Mouse (Mus musculus) olfactory bulb, adult 2 months (tissue): Measurements from ENCODE around the gene Tmem217. TPM values are rescaled to one million over a fixed set of nuclear protein-coding genes. Genes with fewer than 3 reads are reported as not detected.

ENCODE experiments used
- H3K27ac ChIP-seq: fragments of 200-500 bp; 2 replicates; pipeline ENCODE4 v1.5.1; 2012; ENCODE audit warnings: low read depth, low read length; ENCODE audit not compliant: insufficient read depth
- H3K4me1 ChIP-seq: fragments of 200-500 bp; 2 replicates; pipeline ENCODE4 v1.6.1; 2012; ENCODE audit warnings: low read length; ENCODE audit not compliant: control insufficient read depth, insufficient read depth
- H3K4me3 ChIP-seq: fragments of 200-500 bp; 2 replicates; pipeline ENCODE4 v1.5.1; 2012; ENCODE audit warnings: mild to moderate bottlenecking, low read depth, low read length, moderate library complexity; ENCODE audit not compliant: insufficient read depth
- CTCF ChIP-seq: fragments of 200-500 bp; IDR thresholded peaks from 2 replicates; pipeline ENCODE4 v1.5.1; 2012; ENCODE audit warnings: low read depth, mild to moderate bottlenecking, low read length, moderate library complexity; ENCODE audit not compliant: insufficient read depth
- POLR2A ChIP-seq: fragments of 200-500 bp; IDR thresholded peaks from 2 replicates; pipeline ENCODE4 v1.6.1; 2012; ENCODE audit warnings: mild to moderate bottlenecking, low read depth, low read length, moderate library complexity; ENCODE audit not compliant: insufficient read depth
- WGBS: fragments of 180-500 bp; shearing (Covaris S2); methylation state at CpG from one replicate; pipeline ENCODE4 v1.1.7; 2018; 5-methylcytosine and 5-hydroxymethylcytosine counted together
- polyA plus RNA-seq: library from polyadenylated mRNA; stranded (reverse); fragments of >200 nt; gene quantifications from 2 replicates; pipeline ENCODE4 v1.2.4, GENCODE M21; 2012; ENCODE audit warnings: low replicate concordance; ENCODE audit not compliant: missing spikeins, insufficient read depth, insufficient read length

Gene Tmem217
- not detected in 2 replicates for polyA plus RNA-seq

- H3K4me1 ChIP-seq: peaks cover 5% of the 10 kb centered on the region
- 88% methylated on average over 5 of the region's 5 CpGs for WGBS
- H3K4me3 ChIP-seq: no peak within 1 kb of the TSS
- no peak within 1 kb of the TSS for H3K27ac ChIP-seq
- TF ChIP-seq CTCF (no peak), POLR2A (no peak)
Observed at GRCm38 (mm10) chr17:29552162-29552732, at the start of gene Tmem217. Gene Tmem217, minus strand, starts transcription at chr17:29552385.

- WGBS: 87% methylated on average over 4 of the region's 4 CpGs
- TF ChIP-seq CTCF (no peak), POLR2A (no peak)
- no peaks in the 10 kb centered on the region for H3K4me1 ChIP-seq
Observed at GRCm38 (mm10) chr17:29601391-29601790, 49.2 kb upstream of the Tmem217 start.

GRCm38 (mm10) chr17:29599537-29599936, 47.4 kb upstream of the Tmem217 start:
- TF ChIP-seq POLR2A (no peak), CTCF (no peak)
- Histone ChIP-seq H3K4me1 (no peaks in the 10 kb centered on the region), H3K27ac (no peak overlapping the region), H3K4me3 (no peak overlapping the region)
- 90% methylated on average over 8 of the region's 8 CpGs for WGBS

More at GRCm38 (mm10) chr17:29601391-29601790, 49.2 kb upstream of the Tmem217 start:
- Histone ChIP-seq H3K27ac (no peak overlapping the region), H3K4me3 (no peak overlapping the region)

GRCm38 (mm10) chr17:29599051-29599450, 46.9 kb upstream of the Tmem217 start:
- 93% methylated on average over 14 of the region's 14 CpGs for WGBS
- TF ChIP-seq POLR2A: no peak
- TF ChIP-seq CTCF: no peak
- no peak overlapping the region for H3K4me3 ChIP-seq
- H3K4me1 ChIP-seq: no peaks in the 10 kb centered on the region
- H3K27ac ChIP-seq: no peak overlapping the region

- no peak for TF ChIP-seq POLR2A
- TF ChIP-seq CTCF: no peak
- Histone ChIP-seq H3K4me1 (no peaks in the 10 kb centered on the region), H3K4me3 (no peak overlapping the region), H3K27ac (no peak overlapping the region)
- 88% methylated on average over 13 of the region's 13 CpGs for WGBS
Observed at GRCm38 (mm10) chr17:29596771-29597132, 44.6 kb upstream of the Tmem217 start.

GRCm38 (mm10) chr17:29595891-29596770, 43.9 kb upstream of the Tmem217 start:
- WGBS: 84% methylated on average over 15 of the region's 15 CpGs
- TF ChIP-seq POLR2A (no peak), CTCF (no peak)
- Histone ChIP-seq H3K4me1 (no peaks in the 10 kb centered on the region), H3K27ac (no peak overlapping the region), H3K4me3 (no peak overlapping the region)

- Histone ChIP-seq H3K4me3 (no peak overlapping the region), H3K27ac (no peak overlapping the region), H3K4me1 (no peaks in the 10 kb centered on the region)
- TF ChIP-seq CTCF: no peak
- TF ChIP-seq POLR2A: no peak
- WGBS: 70% methylated on average over 11 of the region's 11 CpGs
Observed at GRCm38 (mm10) chr17:29589221-29589898, 37.2 kb upstream of the Tmem217 start.

- H3K4me3 ChIP-seq: no peak overlapping the region
- no peak overlapping the region for H3K27ac ChIP-seq
- 90% methylated on average over 9 of the region's 9 CpGs for WGBS
- TF ChIP-seq POLR2A (no peak), CTCF (no peak)
- no peaks in the 10 kb centered on the region for H3K4me1 ChIP-seq
Observed at GRCm38 (mm10) chr17:29586921-29587320, 34.7 kb upstream of the Tmem217 start.

GRCm38 (mm10) chr17:29585446-29585845, 33.3 kb upstream of the Tmem217 start:
- Histone ChIP-seq H3K4me1 (no peaks in the 10 kb centered on the region), H3K4me3 (no peak overlapping the region), H3K27ac (no peak overlapping the region)
- 85% methylated on average over 6 of the region's 6 CpGs for WGBS
- TF ChIP-seq POLR2A (no peak), CTCF (no peak)
